Mouse (Mus musculus) heart, embryonic 15.5 days (tissue): ENCODE data around the gene Rsad1. TPM values are rescaled to one million over a fixed set of nuclear protein-coding genes. Genes with fewer than 3 reads are reported as not detected.

ENCODE experiments used
- ATAC-seq: fragments of 200-750 bp; cut with Nextera tagmentation; replicated peaks from 2 replicates; pipeline ENCODE4 v1.8.0; 2017; ENCODE audit warnings: low read depth, moderate TSS enrichment; ENCODE audit not compliant: insufficient number of reproducible peaks, insufficient read depth, low FRiP score
- H3K27ac ChIP-seq: fragments of 300-500 bp; sonication (generic); 2 replicates; pipeline ENCODE4 v1.5.1; 2015; ENCODE audit warnings: mild to moderate bottlenecking, inconsistent platforms
- H3K27me3 ChIP-seq: fragments of 300-500 bp; sonication (generic); 2 replicates; pipeline ENCODE4 v1.6.1; 2015; ENCODE audit warnings: inconsistent platforms
- H3K36me3 ChIP-seq: fragments of 300-500 bp; sonication (generic); 2 replicates; pipeline ENCODE4 v1.6.1; 2015; ENCODE audit warnings: mild to moderate bottlenecking, inconsistent platforms
- H3K4me1 ChIP-seq: fragments of 300-500 bp; sonication (generic); replicated peaks from 2 replicates; pipeline ENCODE4 v1.6.1; 2015; ENCODE audit warnings: inconsistent platforms
- H3K4me2 ChIP-seq: fragments of 300-500 bp; sonication (generic); 2 replicates; pipeline ENCODE4 v1.6.1; 2015; ENCODE audit warnings: inconsistent platforms, mild to moderate bottlenecking, moderate library complexity
- H3K4me3 ChIP-seq: fragments of 300-500 bp; sonication (generic); 2 replicates; pipeline ENCODE4 v1.5.1; 2015; ENCODE audit warnings: mild to moderate bottlenecking, inconsistent platforms
- H3K9ac ChIP-seq: fragments of 300-500 bp; sonication (generic); 2 replicates; pipeline ENCODE4 v1.6.1; 2015; ENCODE audit warnings: mild to moderate bottlenecking, inconsistent platforms
- H3K9me3 ChIP-seq: fragments of 300-500 bp; sonication (generic); replicated peaks from 2 replicates; pipeline ENCODE4 v1.6.1; 2016; ENCODE audit warnings: inconsistent platforms
- WGBS: fragments of 180-500 bp; shearing (Covaris S2); methylation state at CpG from one replicate; pipeline ENCODE4 v1.1.7; 2015; ENCODE audit warnings: mixed read lengths; 5-methylcytosine and 5-hydroxymethylcytosine counted together
- polyA plus RNA-seq: library from polyadenylated mRNA; unstranded; fragments of >200 nt; fragmentation: Nextera tagmentation; extraction: Ambion mirVana; gene quantifications from 2 replicates; pipeline ENCODE4 v1.2.1, GENCODE M21; 2015

Rsad1 gene
- polyA plus RNA-seq = 5.7 and 6.2 TPM in 2 replicates

GRCm38 (mm10) chr11:94548888-94549690, at the start of gene Rsad1:
Gene Rsad1, minus strand, starts transcription at chr11:94549255.
- no peaks in the 10 kb centered on the region for H3K27me3 ChIP-seq
- ATAC-seq = peak; percentile 88
- WGBS = 4% methylated on average over 49 of the region's 49 CpGs

GRCm38 (mm10) chr11:94598437-94599120, 49.5 kb upstream of the Rsad1 start:
- Histone ChIP-seq H3K36me3 (no peaks in the 10 kb centered on the region), H3K27ac (no peak overlapping the region), H3K9me3 (no peaks in the 10 kb centered on the region), H3K4me3 (no peak overlapping the region), H3K27me3 (no peaks in the 10 kb centered on the region), H3K9ac (no peak overlapping the region), H3K4me2 (no peak overlapping the region), H3K4me1 (peaks cover 13% of the 10 kb centered on the region)
- no peak for ATAC-seq
- 71% methylated on average over 6 of the region's 6 CpGs for WGBS

More at GRCm38 (mm10) chr11:94548888-94549690, at the start of gene Rsad1:
- peak within 1 kb of the TSS; percentile 66 for H3K9ac ChIP-seq
- no peaks in the 10 kb centered on the region for H3K9me3 ChIP-seq
- H3K4me3 ChIP-seq = peak within 1 kb of the TSS; percentile 57
- H3K27ac ChIP-seq = peak within 1 kb of the TSS; percentile 88
- H3K4me2 ChIP-seq = peak within 1 kb of the TSS; percentile 83
- no peaks in the 10 kb centered on the region for H3K36me3 ChIP-seq
- H3K4me1 ChIP-seq = peaks cover 16% of the 10 kb centered on the region

- H3K4me1 ChIP-seq = peaks cover 11% of the 10 kb centered on the region
- ATAC-seq = no peak
- no peaks in the 10 kb centered on the region for H3K36me3 ChIP-seq
- no peak overlapping the region for H3K4me2 ChIP-seq
- H3K27ac ChIP-seq = no peak overlapping the region
- H3K27me3 ChIP-seq = no peaks in the 10 kb centered on the region
- no peaks in the 10 kb centered on the region for H3K9me3 ChIP-seq
- no peak overlapping the region for H3K4me3 ChIP-seq
- H3K9ac ChIP-seq = no peak overlapping the region
- 56% methylated on average over 4 of the region's 4 CpGs for WGBS
Observed at GRCm38 (mm10) chr11:94597319-94597718, 48.3 kb upstream of the Rsad1 start.

- H3K36me3 ChIP-seq = no peaks in the 10 kb centered on the region
- no peak overlapping the region for H3K4me3 ChIP-seq
- H3K4me2 ChIP-seq = no peak overlapping the region
- H3K9ac ChIP-seq = no peak overlapping the region
- 72% methylated on average over 7 of the region's 7 CpGs for WGBS
- no peaks in the 10 kb centered on the region for H3K27me3 ChIP-seq
- ATAC-seq = no peak
- H3K27ac ChIP-seq = no peak overlapping the region
- peaks cover 11% of the 10 kb centered on the region; the same call in 1 of the 2 replicates for H3K4me1 ChIP-seq
- no peaks in the 10 kb centered on the region for H3K9me3 ChIP-seq
Observed at GRCm38 (mm10) chr11:94596311-94596852, 47.3 kb upstream of the Rsad1 start.

GRCm38 (mm10) chr11:94587511-94587910, 38.5 kb upstream of the Rsad1 start:
- Histone ChIP-seq H3K4me1 (peaks cover 7% of the 10 kb centered on the region; the same call in 1 of the 2 replicates), H3K9ac (no peak overlapping the region), H3K9me3 (no peaks in the 10 kb centered on the region), H3K27ac (no peak overlapping the region), H3K4me3 (no peak overlapping the region), H3K4me2 (no peak overlapping the region), H3K36me3 (no peaks in the 10 kb centered on the region), H3K27me3 (no peaks in the 10 kb centered on the region)
- ATAC-seq = no peak
- WGBS = 75% methylated on average over 6 of the region's 6 CpGs

- no peak for ATAC-seq
- WGBS = 77% methylated on average over 9 of the region's 9 CpGs
- H3K27me3 ChIP-seq = no peaks in the 10 kb centered on the region
Observed at GRCm38 (mm10) chr11:94585091-94585490, 36.0 kb upstream of the Rsad1 start.

GRCm38 (mm10) chr11:94580111-94580740, 31.2 kb upstream of the Rsad1 start:
- Histone ChIP-seq H3K4me1 (peaks cover 3% of the 10 kb centered on the region; the same call in 1 of the 2 replicates), H3K36me3 (no peaks in the 10 kb centered on the region), H3K4me3 (no peak overlapping the region), H3K27ac (no peak overlapping the region), H3K9me3 (no peaks in the 10 kb centered on the region), H3K27me3 (no peaks in the 10 kb centered on the region), H3K9ac (no peak overlapping the region), H3K4me2 (no peak overlapping the region)
- 81% methylated on average over 5 of the region's 5 CpGs for WGBS
- no peak for ATAC-seq

More at GRCm38 (mm10) chr11:94585091-94585490, 36.0 kb upstream of the Rsad1 start:
- no peaks in the 10 kb centered on the region for H3K36me3 ChIP-seq
- no peak overlapping the region for H3K9ac ChIP-seq
- no peaks in the 10 kb centered on the region for H3K9me3 ChIP-seq
- no peak overlapping the region for H3K27ac ChIP-seq
- no peak overlapping the region for H3K4me2 ChIP-seq
- no peak overlapping the region for H3K4me3 ChIP-seq
- no peaks in the 10 kb centered on the region; the same call in 1 of the 2 replicates for H3K4me1 ChIP-seq

- no peaks in the 10 kb centered on the region for H3K9me3 ChIP-seq
- no peak overlapping the region for H3K4me3 ChIP-seq
- H3K4me1 ChIP-seq = peaks cover 3% of the 10 kb centered on the region; the same call in 1 of the 2 replicates
- WGBS = 88% methylated on average over 9 of the region's 9 CpGs
- no peaks in the 10 kb centered on the region for H3K27me3 ChIP-seq
- H3K4me2 ChIP-seq = no peak overlapping the region
- ATAC-seq = no peak
- no peak overlapping the region for H3K27ac ChIP-seq
- H3K36me3 ChIP-seq = no peaks in the 10 kb centered on the region
- H3K9ac ChIP-seq = no peak overlapping the region
Observed at GRCm38 (mm10) chr11:94576361-94576760, 27.3 kb upstream of the Rsad1 start.

GRCm38 (mm10) chr11:94575036-94575435, 26.0 kb upstream of the Rsad1 start:
- Histone ChIP-seq H3K4me3 (no peak overlapping the region), H3K36me3 (no peaks in the 10 kb centered on the region), H3K9me3 (no peaks in the 10 kb centered on the region), H3K4me1 (peaks cover 3% of the 10 kb centered on the region; the same call in 1 of the 2 replicates), H3K9ac (no peak overlapping the region), H3K27ac (no peak overlapping the region), H3K27me3 (no peaks in the 10 kb centered on the region), H3K4me2 (no peak overlapping the region)
- no peak for ATAC-seq
- WGBS = 84% methylated on average over 2 of the region's 2 CpGs

- 29% methylated on average over 5 of the region's 7 CpGs for WGBS
- Histone ChIP-seq H3K27me3 (no peaks in the 10 kb centered on the region), H3K27ac (no peak overlapping the region), H3K4me1 (peaks cover 3% of the 10 kb centered on the region; the same call in 1 of the 2 replicates), H3K9ac (no peak overlapping the region), H3K36me3 (no peaks in the 10 kb centered on the region), H3K4me3 (no peak overlapping the region), H3K9me3 (no peaks in the 10 kb centered on the region), H3K4me2 (no peak overlapping the region)
- ATAC-seq = no peak
Observed at GRCm38 (mm10) chr11:94574560-94574959, 25.5 kb upstream of the Rsad1 start.

- Histone ChIP-seq H3K4me1 (no peaks in the 10 kb centered on the region), H3K27ac (no peak overlapping the region), H3K4me3 (no peak overlapping the region), H3K9me3 (no peaks in the 10 kb centered on the region), H3K4me2 (no peak overlapping the region), H3K9ac (no peak overlapping the region), H3K27me3 (no peaks in the 10 kb centered on the region), H3K36me3 (no peaks in the 10 kb centered on the region)
- WGBS = 83% methylated on average over 1 of the region's 1 CpGs
- no peak for ATAC-seq
Observed at GRCm38 (mm10) chr11:94571850-94572249, 22.8 kb upstream of the Rsad1 start.
